Mouse (Mus musculus): ENCODE measurements around the gene Erbb2. TPM values are rescaled to one million over a fixed set of nuclear protein-coding genes. Genes with fewer than 3 reads are reported as not detected.

The Erbb2 gene
- polyA plus RNA-seq, 1 experiment from 2014 or later: 48.1 TPM

DNA sequence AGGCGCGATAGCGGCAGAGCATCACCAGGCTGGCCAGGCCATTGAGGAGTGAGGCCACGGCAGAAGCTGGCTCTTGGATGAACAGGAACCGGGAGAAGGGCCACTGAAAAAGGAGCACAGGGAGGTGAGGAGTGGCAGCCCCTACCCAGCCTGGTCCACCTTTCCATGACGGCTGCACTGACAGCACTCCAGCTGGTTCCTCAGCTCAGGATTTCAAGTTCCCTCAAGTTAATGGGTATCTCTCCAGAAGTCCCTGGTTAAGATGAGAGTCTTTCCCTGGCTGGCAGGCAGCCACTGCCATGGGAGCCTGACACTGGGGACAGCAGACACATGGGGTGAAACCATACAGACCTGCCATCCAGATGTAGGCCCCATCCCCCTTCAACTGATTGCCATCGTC is 14.3 kb upstream of the Erbb2 start:
- H3K4me1 ChIP-seq: peaks cover 46% of the 10 kb centered on the region
- ATAC-seq (ENCODE audit: extremely low read depth, insufficient number of reproducible peaks, low FRiP score, low TSS enrichment): no peak
- no peak overlapping the region for H3K4me3 ChIP-seq
- peaks cover 2% of the 10 kb centered on the region; the same call in 1 of the 2 replicates for H3K27me3 ChIP-seq (replicated peaks)
- WGBS: 81% methylated on average over 7 of the region's 7 CpGs
- H3K27ac ChIP-seq (replicated peaks): no peak overlapping the region
- peaks cover 18% of the 10 kb centered on the region for H3K36me3 ChIP-seq
- H3K9me3 ChIP-seq: no peaks in the 10 kb centered on the region
- H3K9ac ChIP-seq: no peak overlapping the region
- no peak overlapping the region for H3K4me2 ChIP-seq

- Histone ChIP-seq H3K4me2 (peak within 1 kb of the TSS; percentile 89), H3K27ac (replicated peaks) (peak within 1 kb of the TSS; percentile 93), H3K4me3 (peak within 1 kb of the TSS; percentile 67), H3K9me3 (no peaks in the 10 kb centered on the region), H3K9ac (peak within 1 kb of the TSS; percentile 83), H3K36me3 (peaks cover 18% of the 10 kb centered on the region), H3K27me3 (replicated peaks) (peaks cover 3% of the 10 kb centered on the region; the same call in 1 of the 2 replicates), H3K4me1 (peaks cover 23% of the 10 kb centered on the region)
- peak; percentile 48; the same call in 1 of the 2 replicates for ATAC-seq (ENCODE audit: extremely low read depth, insufficient number of reproducible peaks, low FRiP score, low TSS enrichment)
- under 1% methylated on average over 40 of the region's 40 CpGs for WGBS
Observed at GRCm38 (mm10) chr11:98400161-98400726, 12.0 kb upstream of the Erbb2 start, which contains the start of gene Pgap3. Pgap3 (minus strand) TSS chr11:98400490.

GRCm38 (mm10) chr11:98400816-98401215 is 11.5 kb upstream of the Erbb2 start:
- Histone ChIP-seq H3K36me3 (peaks cover 18% of the 10 kb centered on the region), H3K9me3 (no peaks in the 10 kb centered on the region), H3K27ac (replicated peaks) (peak overlapping the region; percentile 93), H3K4me1 (peaks cover 20% of the 10 kb centered on the region), H3K27me3 (replicated peaks) (peaks cover 3% of the 10 kb centered on the region; the same call in 1 of the 2 replicates), H3K4me3 (peak overlapping the region; percentile 67), H3K4me2 (peak overlapping the region; percentile 89), H3K9ac (peak overlapping the region; percentile 83)
- WGBS: 49% methylated on average over 3 of the region's 3 CpGs
- no peak for ATAC-seq (ENCODE audit: extremely low read depth, insufficient number of reproducible peaks, low FRiP score, low TSS enrichment)

GRCm38 (mm10) chr11:98406621-98407020 is 5.6 kb upstream of the Erbb2 start:
- Histone ChIP-seq H3K36me3 (no peaks in the 10 kb centered on the region), H3K4me3 (no peak overlapping the region), H3K27ac (replicated peaks) (no peak overlapping the region), H3K27me3 (replicated peaks) (peaks cover 3% of the 10 kb centered on the region; the same call in 1 of the 2 replicates), H3K9ac (no peak overlapping the region), H3K9me3 (no peaks in the 10 kb centered on the region), H3K4me1 (peaks cover 21% of the 10 kb centered on the region), H3K4me2 (no peak overlapping the region)
- no peak for ATAC-seq (ENCODE audit: extremely low read depth, insufficient number of reproducible peaks, low FRiP score, low TSS enrichment)
- WGBS: 66% methylated on average over 6 of the region's 6 CpGs

GRCm38 (mm10) chr11:98408872-98409271 is 3.4 kb upstream of the Erbb2 start:
- Histone ChIP-seq H3K9ac (peak overlapping the region; percentile 73), H3K36me3 (no peaks in the 10 kb centered on the region), H3K9me3 (no peaks in the 10 kb centered on the region), H3K4me1 (peaks cover 32% of the 10 kb centered on the region), H3K4me3 (peak overlapping the region; percentile 20), H3K4me2 (peak overlapping the region; percentile 57), H3K27me3 (replicated peaks) (no peaks in the 10 kb centered on the region; the same call in 1 of the 2 replicates), H3K27ac (replicated peaks) (peak overlapping the region; percentile 69)
- 51% methylated on average over 8 of the region's 8 CpGs for WGBS
- ATAC-seq (ENCODE audit: extremely low read depth, insufficient number of reproducible peaks, low FRiP score, low TSS enrichment): no peak

- Histone ChIP-seq H3K9me3 (no peaks in the 10 kb centered on the region), H3K4me2 (peak overlapping the region; percentile 57), H3K4me1 (peaks cover 37% of the 10 kb centered on the region), H3K27me3 (replicated peaks) (no peaks in the 10 kb centered on the region), H3K4me3 (peak overlapping the region; percentile 20), H3K36me3 (no peaks in the 10 kb centered on the region), H3K9ac (peak overlapping the region; percentile 73), H3K27ac (replicated peaks) (peak overlapping the region; percentile 69)
- WGBS: 8% methylated on average over 9 of the region's 10 CpGs
- ATAC-seq (ENCODE audit: extremely low read depth, insufficient number of reproducible peaks, low FRiP score, low TSS enrichment): peak; percentile 17; the same call in 1 of the 2 replicates
Observed at GRCm38 (mm10) chr11:98409341-98409822, 2.9 kb upstream of the Erbb2 start.

DNA sequence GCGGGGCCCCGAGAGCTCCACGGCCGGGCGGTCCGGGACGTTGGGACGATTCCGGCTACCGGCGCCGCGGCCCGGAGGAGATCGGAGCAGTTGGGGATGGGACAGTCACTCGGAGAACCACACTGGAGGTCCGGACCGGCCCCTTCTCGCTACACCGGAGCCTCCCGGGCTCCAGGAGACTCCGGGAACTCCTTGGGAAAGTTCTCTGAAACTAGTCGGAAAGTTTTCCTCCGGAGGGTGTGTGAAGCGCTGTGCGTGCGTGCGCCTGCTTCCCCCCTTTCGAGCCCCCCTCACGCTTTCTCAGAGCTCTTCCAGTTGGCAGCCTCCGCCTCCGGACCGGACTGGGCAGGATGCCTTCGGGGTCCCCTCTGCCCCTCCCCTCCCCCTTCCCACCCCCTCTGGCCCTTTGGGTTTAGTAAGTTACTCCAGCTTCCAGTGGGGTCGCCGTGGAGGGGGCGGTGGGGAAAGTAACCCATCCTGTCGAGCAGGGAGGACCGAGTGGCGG is 579 bp downstream of the Erbb2 start:
- peak overlapping the region; percentile 96 for H3K27ac ChIP-seq (replicated peaks)

GRCm38 (mm10) chr11:98413731-98414130 is 1.5 kb downstream of the Erbb2 start:
- peak overlapping the region; percentile 93 for H3K9ac ChIP-seq
- peak overlapping the region; percentile 80 for H3K4me3 ChIP-seq
- H3K4me1 ChIP-seq: peaks cover 79% of the 10 kb centered on the region
- H3K4me2 ChIP-seq: peak overlapping the region; percentile 83
- 20% methylated on average over 7 of the region's 7 CpGs for WGBS
- ATAC-seq (ENCODE audit: extremely low read depth, insufficient number of reproducible peaks, low FRiP score, low TSS enrichment): no peak
- H3K36me3 ChIP-seq: peaks cover 15% of the 10 kb centered on the region
- H3K9me3 ChIP-seq: no peaks in the 10 kb centered on the region
- H3K27ac ChIP-seq (replicated peaks): peak overlapping the region; percentile 96
- H3K27me3 ChIP-seq (replicated peaks): no peaks in the 10 kb centered on the region

More for the DNA sequence above, 579 bp downstream of the Erbb2 start:
- under 1% methylated on average over 36 of the region's 40 CpGs for WGBS
- Histone ChIP-seq H3K4me1 (peaks cover 72% of the 10 kb centered on the region), H3K4me2 (peak overlapping the region; percentile 83), H3K4me3 (peak overlapping the region; percentile 80), H3K9me3 (no peaks in the 10 kb centered on the region), H3K9ac (peak overlapping the region; percentile 93), H3K36me3 (peaks cover 9% of the 10 kb centered on the region), H3K27me3 (replicated peaks) (no peaks in the 10 kb centered on the region)
- ATAC-seq (ENCODE audit: extremely low read depth, insufficient number of reproducible peaks, low FRiP score, low TSS enrichment): no peak

GRCm38 (mm10) chr11:98414162-98414561 is 1.9 kb downstream of the Erbb2 start:
- Histone ChIP-seq H3K36me3 (peaks cover 19% of the 10 kb centered on the region), H3K9ac (peak overlapping the region; percentile 93), H3K27ac (replicated peaks) (peak overlapping the region; percentile 96), H3K4me1 (peaks cover 79% of the 10 kb centered on the region), H3K27me3 (replicated peaks) (no peaks in the 10 kb centered on the region), H3K9me3 (no peaks in the 10 kb centered on the region), H3K4me2 (peak overlapping the region; percentile 83), H3K4me3 (peak overlapping the region; percentile 80)
- 38% methylated on average over 2 of the region's 2 CpGs for WGBS
- no peak for ATAC-seq (ENCODE audit: extremely low read depth, insufficient number of reproducible peaks, low FRiP score, low TSS enrichment)

GRCm38 (mm10) chr11:98417074-98417473 is 4.8 kb downstream of the Erbb2 start:
- Histone ChIP-seq H3K9me3 (no peaks in the 10 kb centered on the region), H3K27me3 (replicated peaks) (no peaks in the 10 kb centered on the region), H3K9ac (peak overlapping the region; percentile 19; the same call in 1 of the 2 replicates), H3K4me2 (no peak overlapping the region), H3K27ac (replicated peaks) (no peak overlapping the region), H3K4me1 (peaks cover 69% of the 10 kb centered on the region), H3K36me3 (peaks cover 48% of the 10 kb centered on the region), H3K4me3 (no peak overlapping the region)
- WGBS: 94% methylated on average over 1 of the region's 1 CpGs
- no peak for ATAC-seq (ENCODE audit: extremely low read depth, insufficient number of reproducible peaks, low FRiP score, low TSS enrichment)

GRCm38 (mm10) chr11:98418273-98418672 is 6.0 kb downstream of the Erbb2 start:
- WGBS: 31% methylated on average over 6 of the region's 6 CpGs
- no peaks in the 10 kb centered on the region for H3K9me3 ChIP-seq
- H3K4me1 ChIP-seq: peaks cover 69% of the 10 kb centered on the region
- ATAC-seq (ENCODE audit: extremely low read depth, insufficient number of reproducible peaks, low FRiP score, low TSS enrichment): no peak
- peak overlapping the region; percentile 9; the same call in 1 of the 2 replicates for H3K9ac ChIP-seq
- H3K27me3 ChIP-seq (replicated peaks): no peaks in the 10 kb centered on the region
- no peak overlapping the region for H3K4me2 ChIP-seq
- H3K4me3 ChIP-seq: no peak overlapping the region
- H3K36me3 ChIP-seq: peaks cover 60% of the 10 kb centered on the region
- peak overlapping the region; percentile 25; the same call in 1 of the 2 replicates for H3K27ac ChIP-seq (replicated peaks)
